Mouse (Mus musculus): ENCODE measurements around the gene Myo15. TPM values are rescaled to one million over a fixed set of nuclear protein-coding genes. Genes with fewer than 3 reads are reported as not detected.
"Not testable (repeated sequence)": the region's sequence is repeated elsewhere in the genome, so short reads cannot be mapped to it uniquely, and the experiment has no call there.

Gene Myo15
- polyA plus RNA-seq (2021): 0.04 TPM

GRCm38 (mm10) chr11:60469039-60469438 is at the start of gene Myo15:
TSS of gene Myo15 (plus strand) at chr11:60469339.
- TF ChIP-seq CTCF (IDR thresholded peaks at IDR 0.05): no peak
- ATAC-seq (no peak), DNase-seq (ENCODE audit: low read depth, low spot score) (no peak)
- POLR2A ChIA-PET: no interaction called here
- H3K27me3 ChIP-seq: no peaks in the 10 kb centered on the region
- CTCF ChIA-PET: no interaction called here
- in situ Hi-C loops (cut with MboI; ENCODE audit: low pct_unique_long_range_greater_than_20kb): no loop called here

DNA sequence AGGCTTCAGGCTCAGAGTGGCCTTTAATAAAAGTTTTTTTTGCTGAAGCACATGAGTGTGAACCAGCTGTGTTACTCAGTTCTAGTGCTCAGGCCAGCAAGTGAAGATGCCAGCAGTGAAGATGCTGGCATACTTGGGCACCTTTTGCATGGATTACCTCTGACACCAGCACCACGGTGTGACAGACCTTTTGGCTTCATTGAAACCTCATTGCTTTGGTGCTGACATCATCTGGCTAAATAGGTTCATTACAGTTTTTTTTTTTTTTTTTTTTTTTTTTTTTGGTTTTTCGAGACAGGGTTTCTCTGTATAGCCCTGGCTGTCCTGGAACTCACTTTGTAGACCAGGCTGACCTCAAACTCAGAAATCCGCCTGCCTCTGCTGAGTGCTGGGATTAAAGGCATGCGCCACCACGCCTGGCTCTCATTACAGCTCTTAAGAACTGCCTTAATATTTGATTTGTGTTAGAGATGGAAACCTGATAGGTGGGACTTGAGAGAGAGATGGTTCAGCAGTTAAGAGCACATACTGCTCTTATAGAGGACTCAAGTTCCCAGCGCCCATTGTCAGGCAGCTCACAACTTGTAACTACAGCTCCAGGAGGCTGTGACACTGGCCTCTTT is 47.0 kb upstream of the Myo15 start:
- no peak for DNase-seq (ENCODE audit: low read depth, low spot score)
- in situ Hi-C loops (cut with MboI; ENCODE audit: low pct_unique_long_range_greater_than_20kb): no loop called here
- no peak for TF ChIP-seq CTCF (IDR thresholded peaks at IDR 0.05)
- ChIA-PET CTCF (no interaction called here), POLR2A (no interaction called here)
- H3K27me3 ChIP-seq: no peaks in the 10 kb centered on the region
- ATAC-seq: no peak

DNA sequence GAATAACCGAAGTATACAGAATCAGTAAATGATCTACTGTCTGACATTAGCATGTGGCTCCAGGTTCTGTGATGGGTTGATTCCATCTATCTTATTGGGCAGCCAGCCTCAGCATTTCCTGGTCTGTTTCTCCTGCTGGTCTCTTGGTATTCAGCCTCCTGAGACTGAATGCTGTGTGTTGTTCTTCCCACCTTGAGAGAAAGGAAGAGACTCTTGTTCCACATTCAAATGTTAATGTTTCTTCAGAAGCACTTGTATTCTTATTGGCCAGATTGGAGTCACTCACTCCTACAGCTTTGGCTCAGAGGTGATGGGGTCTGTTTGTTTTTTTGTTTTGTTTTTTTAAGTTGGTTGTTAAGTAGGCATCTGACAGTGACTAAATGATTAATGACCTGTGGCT is 46.1 kb upstream of the Myo15 start:
- no peak for TF ChIP-seq CTCF (IDR thresholded peaks at IDR 0.05)
- ChIA-PET CTCF (no interaction called here), POLR2A (no interaction called here)
- ATAC-seq (no peak), DNase-seq (ENCODE audit: low read depth, low spot score) (no peak)
- in situ Hi-C loops (cut with MboI; ENCODE audit: low pct_unique_long_range_greater_than_20kb): no loop called here
- no peaks in the 10 kb centered on the region for H3K27me3 ChIP-seq

DNA sequence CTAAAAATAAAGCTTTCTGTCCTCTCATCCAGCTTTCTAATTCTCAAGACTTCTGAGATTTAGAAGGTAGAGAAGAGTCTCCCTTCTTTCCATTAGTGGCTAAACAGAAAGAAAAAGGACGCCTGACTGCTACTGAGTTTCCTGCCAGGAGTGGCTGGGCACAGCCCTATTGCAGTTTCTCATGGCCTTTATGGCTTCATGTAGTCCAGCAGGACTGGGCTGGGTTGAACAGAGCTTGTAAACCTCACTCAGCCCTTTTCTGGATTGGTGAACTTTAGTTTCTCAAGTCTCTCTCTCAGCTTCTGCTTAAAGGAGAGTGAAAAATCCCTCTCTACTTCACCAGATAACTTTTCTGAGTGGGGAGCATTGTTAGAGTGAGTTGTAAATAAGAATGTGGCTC is 42.7 kb upstream of the Myo15 start:
- ChIA-PET CTCF (interaction anchor here (1.5 kb wide), 1 partner anchor 10 kb away, joined by 4 read pairs; no protein-coding TSS in a partner anchor), POLR2A (no interaction called here)
- in situ Hi-C loops (cut with MboI; ENCODE audit: low pct_unique_long_range_greater_than_20kb): no loop called here
- DNase-seq (ENCODE audit: low read depth, low spot score) (no peak), ATAC-seq (no peak)
- TF ChIP-seq CTCF (IDR thresholded peaks at IDR 0.05): no peak
- no peaks in the 10 kb centered on the region for H3K27me3 ChIP-seq

- ATAC-seq: no peak
- in situ Hi-C loops (cut with MboI; ENCODE audit: low pct_unique_long_range_greater_than_20kb): no loop called here
- no peak for DNase-seq (ENCODE audit: low read depth, low spot score)
- H3K27me3 ChIP-seq: no peaks in the 10 kb centered on the region
- ChIA-PET POLR2A (interaction anchor here (0.7 kb wide), 1 partner anchor 17 kb away, joined by 4 read pairs; no protein-coding TSS in a partner anchor), CTCF (interaction anchor here (1.5 kb wide), 1 partner anchor 9 kb away, joined by 4 read pairs; no protein-coding TSS in a partner anchor)
- no peak for TF ChIP-seq CTCF (IDR thresholded peaks at IDR 0.05)
Measured at GRCm38 (mm10) chr11:60427628-60428027, 41.5 kb upstream of the Myo15 start.

- no peak for ATAC-seq
- CTCF ChIA-PET: no interaction called here
Measured at GRCm38 (mm10) chr11:60433501-60433900, 35.6 kb upstream of the Myo15 start.

DNA sequence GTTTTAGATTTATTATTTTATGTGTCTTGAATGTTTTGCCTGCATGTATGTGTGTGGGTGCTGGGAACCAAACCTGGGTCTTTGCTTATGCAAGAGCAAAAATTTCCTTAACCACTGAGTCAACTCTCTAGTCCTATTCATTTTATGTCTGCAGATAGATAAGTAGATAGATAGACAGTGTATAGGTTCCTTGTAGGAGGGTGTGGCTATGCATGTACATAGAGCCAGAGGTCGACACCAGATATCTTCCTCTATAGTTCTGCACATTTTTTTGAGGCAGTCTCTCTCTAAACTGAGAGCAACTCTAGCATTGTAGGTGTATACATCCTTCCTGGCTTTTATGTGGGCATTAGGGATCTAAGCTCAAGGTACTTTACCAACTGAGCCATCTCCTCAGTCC is 34.0 kb upstream of the Myo15 start:
- in situ Hi-C loops (cut with MboI; ENCODE audit: low pct_unique_long_range_greater_than_20kb): no loop called here
- H3K27me3 ChIP-seq: no peaks in the 10 kb centered on the region
- ChIA-PET POLR2A (no interaction called here), CTCF (interaction anchor here (1.8 kb wide), 1 partner anchor 8 kb away, joined by 4 read pairs; no protein-coding TSS in a partner anchor)
- no peak for TF ChIP-seq CTCF (IDR thresholded peaks at IDR 0.05)
- ATAC-seq (no peak), DNase-seq (ENCODE audit: low read depth, low spot score) (no peak)

More at GRCm38 (mm10) chr11:60433501-60433900, 35.6 kb upstream of the Myo15 start:
- TF ChIP-seq CTCF (IDR thresholded peaks at IDR 0.05): no peak
- H3K27me3 ChIP-seq: no peaks in the 10 kb centered on the region
- no peak for DNase-seq (ENCODE audit: low read depth, low spot score)
- in situ Hi-C loops (cut with MboI; ENCODE audit: low pct_unique_long_range_greater_than_20kb): no loop called here
- POLR2A ChIA-PET: no interaction called here

DNA sequence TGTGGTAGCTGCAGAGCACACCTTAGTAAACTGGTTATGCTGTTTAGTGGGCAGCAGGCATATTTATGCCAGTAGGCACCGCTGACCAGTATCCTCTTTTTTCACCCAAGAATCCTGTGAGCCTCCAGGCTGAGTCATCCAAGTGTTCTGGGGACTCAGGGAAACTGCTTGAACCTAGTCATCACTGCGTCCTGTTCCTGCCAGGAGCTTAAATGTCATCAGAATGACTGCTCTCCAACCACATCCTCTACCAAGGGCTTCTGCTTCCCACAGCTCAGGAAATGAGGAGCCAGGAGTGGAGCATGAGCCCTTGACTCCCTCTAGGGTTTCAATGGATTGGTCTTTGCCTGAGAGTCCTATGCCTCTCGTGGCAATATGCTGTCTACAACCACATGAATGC is 32.5 kb upstream of the Myo15 start:
- CTCF ChIA-PET: interaction anchor here (1.8 kb wide), 1 partner anchor 10 kb away, joined by 4 read pairs; no protein-coding TSS in a partner anchor
- H3K27me3 ChIP-seq: no peaks in the 10 kb centered on the region
- no peak for TF ChIP-seq CTCF (IDR thresholded peaks at IDR 0.05)
- in situ Hi-C loops (cut with MboI; ENCODE audit: low pct_unique_long_range_greater_than_20kb): no loop called here
- POLR2A ChIA-PET: no interaction called here
- peak; percentile 46 for DNase-seq (ENCODE audit: low read depth, low spot score)
- ATAC-seq: peak; percentile 39

- POLR2A ChIA-PET; DNase-seq (ENCODE audit: low read depth, low spot score); CTCF ChIA-PET; H3K27me3 ChIP-seq; ATAC-seq; in situ Hi-C loops (cut with MboI; ENCODE audit: low pct_unique_long_range_greater_than_20kb): not testable (repeated sequence)
Measured at GRCm38 (mm10) chr11:60439621-60440020, 29.5 kb upstream of the Myo15 start.

DNA sequence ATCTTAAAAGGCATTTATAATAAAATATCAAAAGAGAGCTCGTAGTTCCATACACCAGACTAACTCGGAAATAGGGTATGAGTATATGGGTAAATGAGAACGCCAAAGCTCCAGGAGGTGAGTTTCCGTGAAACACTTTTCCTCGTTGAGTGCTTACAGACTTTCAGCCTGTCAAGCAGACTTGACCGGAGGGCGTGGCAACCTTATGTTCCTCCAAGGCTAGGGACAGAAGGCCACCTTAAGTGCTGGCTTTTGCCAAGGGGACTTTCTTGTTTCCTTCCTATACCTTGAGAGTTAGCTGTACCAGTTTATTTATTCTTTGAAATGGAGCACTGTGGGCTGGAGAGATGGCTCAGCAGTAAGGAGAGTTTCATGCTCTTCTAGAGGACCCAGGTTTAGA is 29.0 kb upstream of the Myo15 start:
- POLR2A ChIA-PET: no interaction called here
- ATAC-seq (no peak), DNase-seq (ENCODE audit: low read depth, low spot score) (no peak)
- CTCF ChIA-PET: no interaction called here
- TF ChIP-seq CTCF (IDR thresholded peaks at IDR 0.05): no peak
- in situ Hi-C loops (cut with MboI; ENCODE audit: low pct_unique_long_range_greater_than_20kb): no loop called here
- no peaks in the 10 kb centered on the region for H3K27me3 ChIP-seq

- TF ChIP-seq CTCF (IDR thresholded peaks at IDR 0.05): no peak
- in situ Hi-C loops (cut with MboI; ENCODE audit: low pct_unique_long_range_greater_than_20kb): no loop called here
- ATAC-seq (no peak), DNase-seq (ENCODE audit: low read depth, low spot score) (no peak)
- ChIA-PET CTCF (no interaction called here), POLR2A (no interaction called here)
- no peaks in the 10 kb centered on the region for H3K27me3 ChIP-seq
Measured at GRCm38 (mm10) chr11:60442896-60443295, 26.2 kb upstream of the Myo15 start.

- ChIA-PET CTCF (no interaction called here), POLR2A (no interaction called here)
- in situ Hi-C loops (cut with MboI; ENCODE audit: low pct_unique_long_range_greater_than_20kb): no loop called here
- H3K27me3 ChIP-seq: no peaks in the 10 kb centered on the region
- DNase-seq (ENCODE audit: low read depth, low spot score) (no peak), ATAC-seq (no peak)
- TF ChIP-seq CTCF (IDR thresholded peaks at IDR 0.05): no peak
Measured at GRCm38 (mm10) chr11:60444007-60444406, 25.1 kb upstream of the Myo15 start.

Data from Patski (cell line).